Mouse (Mus musculus): ENCODE results near the gene Scn4b.

The Scn4b gene

GRCm38 (mm10) chr9:45125211-45125610 lies 13.0 kb upstream of the Scn4b start:
- DNase-seq (ENCODE audit: low read depth, low spot score): peak; percentile 64

GRCm38 (mm10) chr9:45126941-45127340 lies 11.3 kb upstream of the Scn4b start:
- no peak for DNase-seq (ENCODE audit: low read depth, low spot score)

GRCm38 (mm10) chr9:45130119-45130518 lies 8.1 kb upstream of the Scn4b start:
- DNase-seq (ENCODE audit: low read depth, low spot score): no peak

- peak; percentile 60 for DNase-seq (ENCODE audit: low read depth, low spot score)
These were observed 4.5 kb upstream of the Scn4b start for GRCm38 (mm10) chr9:45133484-45134310.

- no peak for DNase-seq (ENCODE audit: low read depth, low spot score)
These were observed 1.6 kb upstream of the Scn4b start for GRCm38 (mm10) chr9:45136442-45137169.

- DNase-seq (ENCODE audit: low read depth, low spot score): no peak
These were observed 887 bp downstream of the Scn4b start for GRCm38 (mm10) chr9:45139082-45139481.

- no peak for DNase-seq (ENCODE audit: low read depth, low spot score)
These were observed 2.8 kb downstream of the Scn4b start for GRCm38 (mm10) chr9:45140945-45141344.

- DNase-seq (ENCODE audit: low read depth, low spot score): no peak
These were observed 4.5 kb downstream of the Scn4b start for GRCm38 (mm10) chr9:45142686-45143085.

- peak; percentile 76 for DNase-seq (ENCODE audit: low read depth, low spot score)
These were observed 7.5 kb downstream of the Scn4b start for GRCm38 (mm10) chr9:45145533-45146266.

- peak; percentile 61 for DNase-seq (ENCODE audit: low read depth, low spot score)
These were observed 8.0 kb downstream of the Scn4b start for GRCm38 (mm10) chr9:45146267-45146597.

GRCm38 (mm10) chr9:45150933-45151332 lies 12.7 kb downstream of the Scn4b start:
- no peak for DNase-seq (ENCODE audit: low read depth, low spot score)

- DNase-seq (ENCODE audit: low read depth, low spot score): no peak
These were observed 15.2 kb downstream of the Scn4b start for GRCm38 (mm10) chr9:45153361-45153760.

GRCm38 (mm10) chr9:45167903-45168302 lies 29.7 kb downstream of the Scn4b start:
- DNase-seq (ENCODE audit: low read depth, low spot score): no peak

GRCm38 (mm10) chr9:45170150-45170549 lies 32.0 kb downstream of the Scn4b start:
- DNase-seq (ENCODE audit: low read depth, low spot score): no peak

GRCm38 (mm10) chr9:45171073-45171610 lies 32.9 kb downstream of the Scn4b start:
- peak; percentile 52 for DNase-seq (ENCODE audit: low read depth, low spot score)

GRCm38 (mm10) chr9:45173475-45173874 lies 35.3 kb downstream of the Scn4b start:
- no peak for DNase-seq (ENCODE audit: low read depth, low spot score)

- no peak for DNase-seq (ENCODE audit: low read depth, low spot score)
These were observed 41.1 kb downstream of the Scn4b start for GRCm38 (mm10) chr9:45179282-45179681.

GRCm38 (mm10) chr9:45181770-45182169 lies 43.6 kb downstream of the Scn4b start, which contains the start of gene BC049352:
TSS of gene BC049352 (plus strand) at chr9:45182007.
- no peak for DNase-seq (ENCODE audit: low read depth, low spot score)

- no peak for DNase-seq (ENCODE audit: low read depth, low spot score)
These were observed 44.3 kb downstream of the Scn4b start for GRCm38 (mm10) chr9:45182521-45182920.

- DNase-seq (ENCODE audit: low read depth, low spot score): no peak
These were observed 45.1 kb downstream of the Scn4b start for GRCm38 (mm10) chr9:45183266-45183665.

- DNase-seq (ENCODE audit: low read depth, low spot score): no peak
These were observed 47.1 kb downstream of the Scn4b start for GRCm38 (mm10) chr9:45185250-45185649.
